Mouse (Mus musculus) testis, postnatal 14 days (tissue): ENCODE results near the gene Rin1.
"Not testable (repeated sequence)": the region's sequence is repeated elsewhere in the genome, so short reads cannot be mapped to it uniquely, and the experiment has no call there.

ENCODE experiments used
- DNase-seq: peaks from one replicate; pipeline ENCODE4 v3.0.0; 2021; ENCODE audit warnings: low spot score

Rin1 gene

DNA sequence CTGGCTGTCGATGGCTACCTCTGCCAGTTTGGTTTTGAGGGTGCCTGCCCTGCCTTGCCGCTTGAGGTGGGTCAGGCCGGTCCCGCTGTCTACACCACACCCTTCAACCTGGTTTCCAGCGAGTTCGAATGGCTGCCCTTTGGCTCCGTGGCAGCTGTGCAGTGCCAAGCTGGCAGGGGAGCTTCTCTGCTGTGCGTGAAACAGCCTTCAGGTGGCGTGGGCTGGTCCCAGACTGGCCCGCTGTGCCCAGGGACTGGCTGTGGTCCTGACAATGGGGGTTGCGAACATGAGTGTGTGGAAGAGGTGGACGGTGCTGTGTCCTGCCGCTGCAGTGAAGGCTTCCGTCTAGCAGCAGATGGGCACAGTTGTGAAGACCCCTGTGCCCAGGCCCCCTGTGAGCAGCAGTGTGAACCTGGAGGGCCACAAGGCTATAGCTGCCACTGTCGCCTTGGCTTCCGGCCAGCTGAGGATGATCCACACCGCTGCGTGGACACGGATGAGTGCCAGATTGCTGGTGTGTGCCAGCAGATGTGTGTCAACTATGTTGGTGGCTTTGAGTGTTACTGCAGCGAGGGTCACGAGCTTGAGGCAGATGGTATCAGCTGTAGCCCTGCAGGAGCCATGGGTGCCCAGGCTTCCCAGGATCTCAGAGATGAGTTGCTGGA is 18.4 kb downstream of the Rin1 start:
- DNase-seq, result no peak

GRCm38 (mm10) chr19:5069486-5069885 is 19.2 kb downstream of the Rin1 start:
- DNase-seq, result no peak

GRCm38 (mm10) chr19:5069978-5070377 is 19.7 kb downstream of the Rin1 start:
- DNase-seq, result no peak

GRCm38 (mm10) chr19:5071077-5071476 is 20.8 kb downstream of the Rin1 start:
- DNase-seq, result no peak

- DNase-seq, result peak; percentile 82
Measured at GRCm38 (mm10) chr19:5071545-5072369, 21.5 kb downstream of the Rin1 start.

- DNase-seq, result no peak
Measured at GRCm38 (mm10) chr19:5072389-5073019, 22.2 kb downstream of the Rin1 start.

DNA sequence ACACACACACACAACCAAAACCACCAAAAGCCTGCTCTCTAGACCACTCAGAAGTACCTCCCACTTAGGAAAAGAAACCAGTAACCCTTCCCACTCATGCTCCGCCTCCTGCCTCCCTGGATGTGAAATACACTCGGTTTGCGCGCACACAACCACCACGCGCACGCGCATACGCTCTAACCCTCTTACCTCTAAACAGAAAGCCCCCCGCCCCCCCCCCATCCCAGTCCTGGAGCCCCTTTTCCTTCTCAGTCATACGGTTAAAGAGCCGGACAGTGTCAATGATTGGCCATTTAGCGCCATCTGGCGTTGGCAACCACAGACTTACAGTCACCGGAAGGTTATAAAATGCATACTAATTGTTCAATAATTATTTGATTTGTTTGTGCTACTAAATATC is 22.7 kb downstream of the Rin1 start:
- DNase-seq, result no peak

DNA sequence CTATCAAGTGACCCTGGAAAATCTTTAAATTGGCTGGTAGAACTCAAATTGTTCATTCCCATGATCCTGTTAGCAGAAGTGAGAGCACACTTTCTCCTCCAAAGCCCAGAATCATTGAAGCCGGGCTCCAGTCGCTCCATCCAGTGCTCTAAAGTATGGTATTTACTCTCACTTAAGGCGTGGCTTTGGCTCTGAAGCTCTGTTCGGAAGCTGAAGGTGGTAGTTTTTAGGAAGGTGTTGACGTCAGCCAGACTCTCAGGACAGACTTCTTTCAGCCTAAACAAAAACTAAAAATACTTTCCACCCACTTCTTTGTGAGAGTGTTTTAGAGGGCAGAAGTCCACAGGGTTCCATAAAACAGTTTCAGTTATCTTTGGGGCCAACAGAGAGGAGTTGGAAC is 23.2 kb downstream of the Rin1 start:
- DNase-seq, result no peak

DNA sequence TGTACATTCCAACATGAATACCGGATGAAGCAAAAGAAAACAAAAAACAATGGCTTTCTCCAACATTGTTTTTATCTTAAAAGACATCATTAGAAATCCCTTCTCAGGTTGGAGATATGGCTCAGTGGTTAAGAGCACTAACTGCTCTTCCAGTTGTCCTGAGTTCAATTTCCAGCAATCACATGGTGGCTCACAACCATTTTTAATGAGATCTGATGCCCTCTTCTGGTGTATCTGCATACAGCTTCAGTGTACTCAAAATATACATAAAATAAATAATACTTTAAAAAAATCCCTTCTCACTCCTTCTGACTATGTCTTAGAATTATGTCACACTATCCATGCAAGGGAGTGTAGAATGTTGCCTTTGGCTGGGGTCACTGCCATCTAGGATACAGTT is 29.0 kb downstream of the Rin1 start:
- DNase-seq, result no peak

GRCm38 (mm10) chr19:5082005-5082404 is 31.7 kb downstream of the Rin1 start:
- DNase-seq, result no peak

DNA sequence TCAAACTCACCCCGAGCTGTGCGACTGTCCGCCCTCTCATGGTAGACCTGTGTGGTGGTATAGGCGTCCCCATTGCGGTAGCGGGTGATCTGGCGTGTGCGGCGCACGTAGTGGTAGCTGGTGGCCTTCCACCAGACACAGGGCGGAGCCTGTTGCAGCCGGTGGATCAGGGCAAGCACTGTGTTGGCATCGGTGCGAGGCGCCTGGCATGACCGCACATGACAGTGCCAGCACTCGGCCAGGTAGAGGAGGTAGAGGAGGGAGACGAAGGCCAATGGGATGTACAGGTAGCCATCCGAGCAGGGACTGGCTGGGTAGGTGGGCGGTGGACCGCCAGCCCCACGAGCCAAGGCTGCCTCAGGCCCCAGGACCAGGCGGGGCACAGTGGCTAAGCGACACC is 32.3 kb downstream of the Rin1 start:
- DNase-seq, result no peak

GRCm38 (mm10) chr19:5083961-5084833 is 33.9 kb downstream of the Rin1 start:
- DNase-seq, result no peak

- DNase-seq, result no peak
Measured at GRCm38 (mm10) chr19:5084834-5085144, 34.5 kb downstream of the Rin1 start.

DNA sequence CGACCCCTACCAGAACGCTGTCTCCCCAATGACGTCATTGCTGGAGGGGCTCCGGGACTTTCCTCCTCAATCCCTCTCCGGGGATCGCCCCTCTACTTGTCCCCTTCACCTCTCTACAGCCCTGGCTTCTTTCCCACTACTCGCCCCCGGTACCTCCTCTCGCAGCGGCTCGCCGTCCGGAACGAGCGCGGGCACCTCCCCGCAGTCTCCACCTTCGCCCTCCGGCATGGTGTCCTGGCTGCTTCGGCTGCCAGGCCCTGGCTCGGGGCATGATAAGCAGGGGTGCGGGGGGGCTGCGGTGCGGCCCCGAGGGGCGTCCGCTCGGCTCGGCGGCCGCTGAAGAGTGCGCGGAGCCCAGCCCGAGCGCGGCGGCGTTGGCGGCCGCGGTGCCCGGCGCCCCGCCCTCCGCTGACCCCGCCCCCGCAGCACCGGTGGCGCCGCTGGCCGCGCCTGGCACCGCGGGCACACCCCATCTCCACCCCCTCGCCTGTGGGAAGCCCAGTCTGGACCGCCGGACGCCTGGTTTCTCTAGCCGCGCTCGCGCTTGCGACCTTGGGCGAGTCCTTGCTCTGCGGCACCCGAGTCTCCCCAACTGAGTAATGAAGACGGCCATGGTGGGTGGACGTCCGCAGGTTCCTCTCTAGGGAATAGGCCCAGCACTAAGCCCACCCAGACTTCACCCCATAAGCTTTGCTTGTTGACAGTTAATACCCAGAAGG is 35.0 kb downstream of the Rin1 start, which contains the start of gene Tmem151a:
Gene Tmem151a (minus strand): TSS at position 387 of the 719 bp plus-strand sequence.
- peak; percentile 22 for DNase-seq

DNA sequence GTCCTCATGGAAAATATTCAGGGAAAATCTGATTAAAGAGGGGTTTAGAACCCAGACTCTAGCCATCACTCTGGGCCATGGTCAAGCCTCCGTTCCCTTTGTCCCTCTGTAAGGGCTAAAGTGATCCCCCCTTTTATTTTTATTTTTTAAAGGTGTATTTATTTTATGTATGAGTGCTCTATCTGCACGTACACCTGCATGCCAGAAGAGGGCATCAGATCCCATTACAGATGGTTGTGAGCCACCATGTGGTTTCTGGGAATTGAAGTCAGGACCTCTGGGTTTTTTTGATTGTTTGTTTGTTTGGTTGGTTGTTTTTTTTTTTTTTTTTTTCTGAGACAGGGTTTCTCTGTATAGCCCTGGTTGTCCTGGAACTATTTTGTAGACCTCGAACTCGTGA is 36.3 kb downstream of the Rin1 start:
- DNase-seq, result not testable (repeated sequence)

DNA sequence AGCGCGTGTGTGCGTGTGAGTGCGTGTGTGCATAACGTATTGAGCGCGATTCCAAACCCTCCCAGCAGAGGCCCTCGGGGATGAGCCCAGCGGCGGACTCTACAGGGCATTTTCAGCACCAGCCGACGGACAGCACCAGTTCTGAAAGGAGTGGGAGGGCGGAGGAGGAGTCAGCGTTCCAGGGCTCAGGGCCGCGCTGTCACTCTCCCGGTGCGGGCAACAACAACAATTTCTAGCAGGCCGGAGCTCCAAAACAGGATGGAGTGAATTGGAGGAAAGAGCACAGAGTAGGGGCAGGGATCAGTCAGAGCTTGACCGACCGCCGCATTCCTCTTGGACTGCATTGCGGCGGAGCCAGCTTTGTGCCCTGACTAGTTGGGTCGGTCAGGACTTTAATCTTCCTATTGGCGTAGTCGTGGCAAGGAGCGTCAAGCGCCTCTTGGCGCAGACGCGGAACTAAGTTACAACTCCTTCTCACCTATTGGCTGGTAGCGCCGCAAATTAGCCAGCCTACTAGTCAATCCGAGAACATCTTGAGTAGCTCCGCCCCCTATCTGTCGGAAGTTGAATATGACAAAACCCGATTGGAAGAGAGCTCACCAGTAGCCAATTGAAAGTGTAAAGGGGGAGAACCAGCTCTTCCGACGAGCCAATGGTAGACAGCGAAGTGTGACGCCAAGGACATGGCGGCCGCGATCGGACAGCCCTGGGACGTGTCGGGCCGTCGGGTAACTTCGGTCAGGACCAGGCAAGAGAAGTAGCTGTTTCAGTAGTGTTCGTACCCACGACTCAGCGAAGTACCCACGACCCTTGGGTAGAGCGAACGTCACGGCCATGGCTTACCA is 37.8 kb downstream of the Rin1 start, which contains the start of gene Yif1a:
Gene Yif1a (plus strand): TSS at position 655 of the 845 bp plus-strand sequence.
- peak; percentile 95 for DNase-seq

DNA sequence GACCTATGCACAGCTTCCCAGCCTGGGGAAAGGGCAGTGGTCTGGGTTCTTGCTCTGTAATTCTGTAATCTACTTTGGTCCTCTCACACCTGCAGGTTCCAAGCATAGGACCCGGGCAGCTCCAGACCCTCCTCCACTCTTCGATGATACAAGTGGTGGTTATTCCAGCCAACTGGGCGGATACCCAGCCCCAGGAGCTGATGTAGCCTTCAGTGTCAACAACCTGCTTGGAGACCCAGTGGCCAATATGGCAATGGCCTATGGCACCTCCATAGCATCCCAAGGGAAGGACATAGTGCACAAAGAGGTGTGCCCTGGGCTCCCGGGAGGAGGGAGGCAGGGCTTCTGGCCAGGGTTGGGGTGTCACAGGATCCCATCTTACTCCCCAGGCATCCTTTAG is 39.0 kb downstream of the Rin1 start:
- no peak for DNase-seq

GRCm38 (mm10) chr19:5092083-5092482 is 41.8 kb downstream of the Rin1 start:
- DNase-seq, result no peak

DNA sequence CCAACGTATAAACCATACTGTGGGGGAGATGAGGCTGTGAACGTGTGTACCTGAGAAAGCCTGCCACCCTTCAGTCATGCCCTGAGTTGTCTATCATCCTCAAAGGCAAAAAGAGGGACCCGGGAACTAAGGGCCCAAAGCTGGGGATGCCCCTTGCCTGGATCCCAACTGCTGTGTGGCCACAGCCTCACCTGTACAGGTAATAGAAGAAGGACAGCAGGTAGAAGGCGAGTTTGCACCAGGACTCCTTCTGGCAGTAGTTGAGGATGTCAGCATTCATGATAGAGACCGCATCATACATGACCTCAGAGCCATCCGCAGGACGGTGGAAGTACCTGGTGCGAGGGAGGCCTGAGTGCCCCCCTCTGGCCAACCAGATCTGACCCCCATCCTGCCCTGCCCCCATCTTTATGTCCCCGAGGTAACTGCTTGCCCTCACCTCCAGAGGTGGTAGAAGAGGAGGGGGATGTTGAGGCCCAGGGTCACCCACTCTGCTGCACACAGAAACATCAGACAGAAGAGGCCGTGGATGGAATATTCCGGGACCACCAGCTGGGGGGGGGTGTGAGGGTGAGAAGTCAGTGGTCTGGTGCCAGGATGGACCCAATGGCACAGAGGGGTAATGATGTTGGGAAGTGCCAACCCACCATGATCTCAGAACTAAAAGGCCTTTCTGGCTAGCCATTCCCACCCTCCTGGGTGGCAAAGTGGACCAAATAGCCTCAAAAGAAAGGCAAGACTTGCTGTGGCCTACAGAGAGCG is 43.4 kb downstream of the Rin1 start:
- DNase-seq, result no peak

DNA sequence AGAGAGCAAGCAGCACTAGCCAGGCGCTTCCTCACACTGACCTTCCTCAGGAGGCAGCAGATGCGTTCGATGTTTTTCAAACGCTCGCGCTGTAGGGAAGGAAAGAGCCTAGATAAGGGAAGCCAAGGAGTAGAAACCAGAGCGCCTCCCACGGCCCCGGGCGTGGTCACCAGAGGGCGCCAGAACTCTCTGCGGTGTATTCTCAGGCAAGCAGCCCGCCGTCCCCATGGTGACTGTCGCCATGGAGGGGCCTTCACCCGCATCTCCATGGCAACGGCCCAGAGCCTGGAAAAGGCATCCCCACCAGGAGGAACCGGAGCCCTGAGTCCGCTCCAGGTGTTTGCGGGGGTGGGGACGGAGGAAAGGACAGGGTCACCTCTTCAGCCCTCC is 44.0 kb downstream of the Rin1 start:
- DNase-seq, result peak; percentile 87
